ENCODE assay signal across 21 mouse cellular contexts in genomic region chr5:149434141-149434690, GRCm38 (mm10). TPM values are rescaled to one million over a fixed set of nuclear protein-coding genes. Genes with fewer than 3 reads are reported as not detected.
DNase-seq lines count a peak whose midpoint lies in the region; ATAC-seq and TF ChIP-seq lines count a peak whose summit lies in the region.
"Had no signal": no experiment of that assay in that cellular context is flagged by ENCODE, and none has a peak within 500 bp of the region (broad histone marks: within the 10 kb centered on the region; RNA-seq: fewer than 3 reads in every experiment).

No protein-coding gene starts in this region.

- H3K9ac ChIP-seq in liver, embryonic 12.5 days: no peak overlapping the region
- H3K9ac ChIP-seq in liver, postnatal 0 days (replicated peaks): no peak overlapping the region
- H3K9ac ChIP-seq in intestine, embryonic 14.5 days (ENCODE audit: low read length): no peak overlapping the region
- H3K9ac ChIP-seq in stomach, embryonic 14.5 days (replicated peaks; ENCODE audit: low read depth, low read length): no peak overlapping the region
- H3K9ac ChIP-seq: forebrain, embryonic 12.5 days; hindbrain, embryonic 14.5 days; midbrain, embryonic 15.5 days had no signal

- peak overlapping the region; percentile 26; the same call in 1 of the 2 replicates for H3K4me2 ChIP-seq in liver, embryonic 12.5 days
- H3K4me2 ChIP-seq in liver, postnatal 0 days (ENCODE audit: low read depth, low read length): no peak overlapping the region
- no peak overlapping the region for H3K4me2 ChIP-seq in intestine, embryonic 14.5 days (ENCODE audit: low read length)
- H3K4me2 ChIP-seq in stomach, embryonic 14.5 days (replicated peaks; ENCODE audit: low read depth, low read length): peak overlapping the region; percentile 7; the same call in 1 of the 2 replicates
- H3K4me2 ChIP-seq: forebrain, embryonic 12.5 days; hindbrain, embryonic 14.5 days; midbrain, embryonic 15.5 days had no signal

- no peak for TF ChIP-seq CTCF in liver, postnatal 0 days (IDR thresholded peaks at IDR 0.05; ENCODE audit: low read depth)

- H3K4me1 ChIP-seq in liver, embryonic 12.5 days: peaks cover 48% of the 10 kb centered on the region
- peaks cover 4% of the 10 kb centered on the region for H3K4me1 ChIP-seq in liver, postnatal 0 days (ENCODE audit: insufficient read depth)
- H3K4me1 ChIP-seq in intestine, embryonic 14.5 days (replicated peaks; ENCODE audit: control insufficient read depth, insufficient read depth, low read length): peaks cover 8% of the 10 kb centered on the region; the same call in 1 of the 2 replicates
- peaks cover 15% of the 10 kb centered on the region; the same call in 1 of the 2 replicates for H3K4me1 ChIP-seq in stomach, embryonic 14.5 days (ENCODE audit: control insufficient read depth, insufficient read depth, low read length)

- no peak for DNase-seq in liver, postnatal 0 days
- peak; percentile 13 for DNase-seq in ES-CJ7 (ENCODE audit: low read depth, low spot score)
- no peak for DNase-seq in intestine, embryonic 14.5 days (ENCODE audit: low spot score)
- no peak for DNase-seq in urinary bladder, postnatal 4 days (ENCODE audit: low spot score in 2 of 2)
- DNase-seq in right cerebral cortex, postnatal 36 days (ENCODE audit: low spot score in 2 of 2): no peak
- no peak for DNase-seq in thymus, postnatal 14 days
- DNase-seq: adrenal gland, postnatal 25 days; cerebellum, adult 2 months; gastrocnemius, postnatal 14 days; heart, postnatal 10 days; kidney, adult 8-10 months; retina, postnatal 1 day; thymus, postnatal 36 days had no signal

- 20% methylated on average over 8 of the region's 9 CpGs for WGBS in liver, embryonic 12.5 days (ENCODE audit: insufficient replicate concordance)
- 19% methylated on average over 9 of the region's 9 CpGs for WGBS in liver, postnatal 0 days (ENCODE audit: insufficient replicate concordance)
- WGBS in intestine, embryonic 14.5 days: 21% methylated on average over 9 of the region's 9 CpGs
- 11% methylated on average over 9 of the region's 9 CpGs for WGBS in stomach, embryonic 14.5 days

- ATAC-seq in liver, embryonic 12.5 days: no peak
- no peak for ATAC-seq in liver, postnatal 0 days
- peak; percentile 67 for ATAC-seq in intestine, embryonic 14.5 days (replicated peaks; ENCODE audit: low FRiP score, low TSS enrichment, low read depth)
- peak; percentile 65 for ATAC-seq in stomach, embryonic 14.5 days (ENCODE audit: insufficient number of reproducible peaks, insufficient read depth, low FRiP score, low read depth)
- ATAC-seq: midbrain, embryonic 15.5 days had no signal

- H3K27me3 ChIP-seq in liver, embryonic 12.5 days (replicated peaks): no peaks in the 10 kb centered on the region
- no peaks in the 10 kb centered on the region for H3K27me3 ChIP-seq in liver, postnatal 0 days (ENCODE audit: insufficient read depth, low read length)
- H3K27me3 ChIP-seq in intestine, embryonic 14.5 days (replicated peaks; ENCODE audit: control insufficient read depth, insufficient read depth, low read length): no peaks in the 10 kb centered on the region
- no peaks in the 10 kb centered on the region for H3K27me3 ChIP-seq in stomach, embryonic 14.5 days (ENCODE audit: control insufficient read depth, insufficient read depth, low read length)
- H3K27me3 ChIP-seq: forebrain, embryonic 12.5 days; midbrain, embryonic 15.5 days had no signal

- no peaks in the 10 kb centered on the region for H3K36me3 ChIP-seq in liver, embryonic 12.5 days
- no peaks in the 10 kb centered on the region for H3K36me3 ChIP-seq in liver, postnatal 0 days (replicated peaks; ENCODE audit: insufficient read depth, low read length)
- H3K36me3 ChIP-seq in intestine, embryonic 14.5 days (ENCODE audit: control insufficient read depth, insufficient read depth, low read length): no peaks in the 10 kb centered on the region
- H3K36me3 ChIP-seq in stomach, embryonic 14.5 days (ENCODE audit: control insufficient read depth, insufficient read depth, low read length): no peaks in the 10 kb centered on the region
- H3K36me3 ChIP-seq: forebrain, embryonic 12.5 days; heart, embryonic 10.5 days; midbrain, embryonic 15.5 days had no signal

- H3K9me3 ChIP-seq in liver, embryonic 12.5 days (replicated peaks): no peaks in the 10 kb centered on the region
- H3K9me3 ChIP-seq in liver, postnatal 0 days (ENCODE audit: low read length): no peaks in the 10 kb centered on the region
- no peaks in the 10 kb centered on the region for H3K9me3 ChIP-seq in intestine, embryonic 14.5 days (ENCODE audit: control insufficient read depth, low read length)
- H3K9me3 ChIP-seq in stomach, embryonic 14.5 days (ENCODE audit: control insufficient read depth, low read depth, low read length): no peaks in the 10 kb centered on the region
- H3K9me3 ChIP-seq: forebrain, embryonic 12.5 days; heart, embryonic 10.5 days; midbrain, embryonic 15.5 days had no signal

- H3K27ac ChIP-seq in liver, embryonic 12.5 days: no peak overlapping the region
- no peak overlapping the region for H3K27ac ChIP-seq in liver, postnatal 0 days (ENCODE audit: low read depth)
- H3K27ac ChIP-seq in intestine, embryonic 14.5 days (ENCODE audit: low read depth): no peak overlapping the region
- H3K27ac ChIP-seq in stomach, embryonic 14.5 days (ENCODE audit: low read length): peak overlapping the region; percentile 58; the same call in 1 of the 2 replicates
- H3K27ac ChIP-seq: forebrain, embryonic 12.5 days; heart, embryonic 10.5 days; hindbrain, embryonic 14.5 days; midbrain, embryonic 15.5 days had no signal

- TF ChIP-seq EP300 in liver, postnatal 0 days (IDR thresholded peaks at IDR 0.05; ENCODE audit: low read depth): no peak

- no peak overlapping the region for H3K4me3 ChIP-seq in liver, embryonic 12.5 days
- no peak overlapping the region for H3K4me3 ChIP-seq in liver, postnatal 0 days (ENCODE audit: low read depth, low read length)
- H3K4me3 ChIP-seq in intestine, embryonic 14.5 days (ENCODE audit: low read depth, low read length): no peak overlapping the region
- H3K4me3 ChIP-seq in stomach, embryonic 14.5 days (ENCODE audit: low read depth, low read length): no peak overlapping the region
- H3K4me3 ChIP-seq: forebrain, embryonic 12.5 days; heart, embryonic 10.5 days; midbrain, embryonic 15.5 days had no signal

RNA-seq across cellular contexts. Expression of gene Tex26, which starts 5.2 kb away (rescaled TPM):
- 0.13 and 0.18 TPM in 2 replicates for polyA plus RNA-seq in liver, embryonic 12.5 days (2016; fragmentation: Nextera tagmentation; extraction: Ambion mirVana)
- polyA plus RNA-seq in liver, postnatal 0 days (2015; fragmentation: Nextera tagmentation; extraction: Ambion mirVana): not detected in 2 replicates
- polyA plus RNA-seq in intestine, embryonic 14.5 days (2014; fragmentation: Nextera tagmentation; extraction: Ambion mirVana): 0.70 and 0.90 TPM in 2 replicates
- 0.22 and 0.25 TPM in 2 replicates for polyA plus RNA-seq in stomach, embryonic 14.5 days (2014; fragmentation: Nextera tagmentation; extraction: Ambion mirVana)
- polyA plus RNA-seq: large intestine, adult 2 months; liver, adult 2 months had no signal

RNA-seq across cellular contexts. Expression of gene Medag, which starts 22.7 kb away (rescaled TPM):
- 0.35 and 0.57 TPM in 2 replicates for polyA plus RNA-seq in liver, embryonic 12.5 days (2016; fragmentation: Nextera tagmentation; extraction: Ambion mirVana)
- 0.11 and 0.21 TPM in 2 replicates for polyA plus RNA-seq in liver, postnatal 0 days (2015; fragmentation: Nextera tagmentation; extraction: Ambion mirVana)
- 2.2 TPM in 2 replicates for polyA plus RNA-seq in intestine, embryonic 14.5 days (2014; fragmentation: Nextera tagmentation; extraction: Ambion mirVana)
- 2.2 and 3.6 TPM in 2 replicates for polyA plus RNA-seq in stomach, embryonic 14.5 days (2014; fragmentation: Nextera tagmentation; extraction: Ambion mirVana)

Comparison
In these comparisons a context has a peak if more than half of its experiments do, and no peak if none do; other contexts are left out.
1. H3K4me2 ChIP-seq: peak in liver, embryonic 12.5 days (single experiment) and stomach, embryonic 14.5 days (single experiment); none in liver, postnatal 0 days (single experiment) and intestine, embryonic 14.5 days (single experiment).
2. ATAC-seq: peak in intestine, embryonic 14.5 days (single experiment) and stomach, embryonic 14.5 days (single experiment); none in liver, embryonic 12.5 days (single experiment) and liver, postnatal 0 days (single experiment).